Mouse (Mus musculus) lung, postnatal 0 days (tissue): ENCODE data around the gene Ddx39b. TPM values are rescaled to one million over a fixed set of nuclear protein-coding genes. Genes with fewer than 3 reads are reported as not detected.

ENCODE experiments used
- ATAC-seq: fragments of 200-750 bp; cut with Nextera tagmentation; 2 replicates; pipeline ENCODE4 v1.8.0; 2017; ENCODE audit warnings: moderate library complexity
- DNase-seq: peaks from one replicate; pipeline ENCODE4 v3.0.0-alpha.2; 2016; ENCODE audit warnings: low spot score
- H3K27ac ChIP-seq: fragments of 300-500 bp; sonication (generic); 2 replicates; pipeline ENCODE4 v1.5.1; 2014; ENCODE audit warnings: antibody characterized with exemption, mild to moderate bottlenecking, low read length, mixed read lengths
- H3K27me3 ChIP-seq: fragments of 300-500 bp; sonication (generic); replicated peaks from 2 replicates; pipeline ENCODE4 v1.6.1; 2014; ENCODE audit warnings: low read length, mixed read lengths; ENCODE audit not compliant: insufficient read depth
- H3K36me3 ChIP-seq: fragments of 300-500 bp; sonication (generic); 2 replicates; pipeline ENCODE4 v1.6.1; 2014; ENCODE audit warnings: low read length, mixed read lengths; ENCODE audit not compliant: insufficient read depth
- H3K4me1 ChIP-seq: fragments of 300-500 bp; sonication (generic); 2 replicates; pipeline ENCODE4 v1.6.1; 2014; ENCODE audit warnings: antibody characterized with exemption, low read depth, low read length, mixed read lengths; ENCODE audit not compliant: insufficient read depth
- H3K4me2 ChIP-seq: fragments of 300-500 bp; sonication (generic); replicated peaks from 2 replicates; pipeline ENCODE4 v1.6.1; 2014; ENCODE audit warnings: low read depth, mild to moderate bottlenecking, low read length, moderate library complexity, mixed read lengths
- H3K4me3 ChIP-seq: fragments of 300-500 bp; sonication (generic); 2 replicates; pipeline ENCODE4 v1.5.1; 2014; ENCODE audit warnings: low read depth, low read length
- H3K9ac ChIP-seq: fragments of 300-500 bp; sonication (generic); replicated peaks from 2 replicates; pipeline ENCODE4 v1.6.1; 2014; ENCODE audit warnings: low read depth, mild to moderate bottlenecking
- H3K9me3 ChIP-seq: fragments of 300-500 bp; sonication (generic); 2 replicates; pipeline ENCODE4 v1.6.1; 2016; ENCODE audit warnings: low read length, mixed read lengths
- CTCF ChIP-seq: IDR thresholded peaks from 2 replicates; pipeline ENCODE4 v1.5.1; 2016; ENCODE audit warnings: antibody characterized with exemption, mild to moderate bottlenecking
- EP300 ChIP-seq: IDR thresholded peaks from 2 replicates; pipeline ENCODE4 v1.6.1; 2016; ENCODE audit warnings: antibody characterized with exemption, mild to moderate bottlenecking, control low read depth
- WGBS: fragments of 180-500 bp; shearing (Covaris S2); extraction: QIAGEN DNeasy Blood & Tissue Kit; methylation state at CpG from one replicate; pipeline ENCODE4 v1.1.7; 2014; 5-methylcytosine and 5-hydroxymethylcytosine counted together
- polyA plus RNA-seq: library from polyadenylated mRNA; unstranded; fragments of >200 nt; fragmentation: Nextera tagmentation; extraction: Ambion mirVana; gene quantifications from 2 replicates; pipeline ENCODE4 v1.2.1, GENCODE M21; 2015

Ddx39b gene
- polyA plus RNA-seq, 1 experiment from 2014 or later, result 170 TPM

GRCm38 (mm10) chr17:35202442-35202841 lies 39.1 kb upstream of the Ddx39b start:
- TF ChIP-seq EP300, result no peak
- no peak overlapping the region for H3K9ac ChIP-seq
- no peaks in the 10 kb centered on the region for H3K9me3 ChIP-seq
- H3K36me3 ChIP-seq, result no peaks in the 10 kb centered on the region
- no peak overlapping the region for H3K27ac ChIP-seq
- H3K4me2 ChIP-seq, result no peak overlapping the region
- no peak for ATAC-seq
- no peak for DNase-seq
- H3K4me1 ChIP-seq, result no peaks in the 10 kb centered on the region
- H3K27me3 ChIP-seq, result 0 out of 2 replicates have a peak, but pooled peaks cover 3% of the 10 kb centered on the region
- 70% methylated on average over 4 of the region's 4 CpGs for WGBS
- no peak overlapping the region for H3K4me3 ChIP-seq

- ATAC-seq (no peak), DNase-seq (no peak)
- TF ChIP-seq CTCF, result no peak
- TF ChIP-seq EP300, result no peak
- H3K9me3 ChIP-seq, result no peaks in the 10 kb centered on the region
- no peaks in the 10 kb centered on the region for H3K4me1 ChIP-seq
- no peak within 1 kb of the TSS for H3K9ac ChIP-seq
- H3K36me3 ChIP-seq, result no peaks in the 10 kb centered on the region
- WGBS, result 32% methylated on average over 19 of the region's 20 CpGs
- H3K27ac ChIP-seq, result no peak within 1 kb of the TSS
- no peak within 1 kb of the TSS for H3K4me2 ChIP-seq
- H3K4me3 ChIP-seq, result no peak within 1 kb of the TSS
- H3K27me3 ChIP-seq, result 0 out of 2 replicates have a peak, but pooled peaks cover 3% of the 10 kb centered on the region
Observed at GRCm38 (mm10) chr17:35204494-35205379, 36.8 kb upstream of the Ddx39b start, which contains the start of gene Lta. TSS of gene Lta (minus strand) at chr17:35205351.

GRCm38 (mm10) chr17:35205380-35205769 lies 36.2 kb upstream of the Ddx39b start:
- Histone ChIP-seq H3K9me3 (no peaks in the 10 kb centered on the region), H3K27me3 (0 out of 2 replicates have a peak, but pooled peaks cover 3% of the 10 kb centered on the region), H3K4me2 (no peak overlapping the region), H3K27ac (no peak overlapping the region), H3K9ac (no peak overlapping the region), H3K36me3 (no peaks in the 10 kb centered on the region), H3K4me1 (no peaks in the 10 kb centered on the region), H3K4me3 (no peak overlapping the region)
- ATAC-seq (no peak), DNase-seq (no peak)
- 53% methylated on average over 10 of the region's 10 CpGs for WGBS
- TF ChIP-seq CTCF, result no peak
- no peak for TF ChIP-seq EP300

GRCm38 (mm10) chr17:35209785-35210535 lies 31.6 kb upstream of the Ddx39b start:
- no peaks in the 10 kb centered on the region for H3K4me1 ChIP-seq
- H3K9me3 ChIP-seq, result no peaks in the 10 kb centered on the region
- DNase-seq, result no peak
- H3K27ac ChIP-seq, result no peak overlapping the region
- H3K27me3 ChIP-seq, result no peaks in the 10 kb centered on the region
- H3K4me3 ChIP-seq, result no peak overlapping the region
- WGBS, result 72% methylated on average over 12 of the region's 12 CpGs
- no peak for ATAC-seq
- no peak for TF ChIP-seq CTCF
- no peak for TF ChIP-seq EP300
- H3K4me2 ChIP-seq, result no peak overlapping the region
- H3K36me3 ChIP-seq, result no peaks in the 10 kb centered on the region
- no peak overlapping the region for H3K9ac ChIP-seq

GRCm38 (mm10) chr17:35210593-35210992 lies 31.0 kb upstream of the Ddx39b start:
- H3K27me3 ChIP-seq, result no peaks in the 10 kb centered on the region
- no peak overlapping the region for H3K27ac ChIP-seq
- ATAC-seq (no peak), DNase-seq (no peak)
- no peak overlapping the region for H3K4me2 ChIP-seq
- H3K4me1 ChIP-seq, result no peaks in the 10 kb centered on the region
- WGBS, result 30% methylated on average over 3 of the region's 3 CpGs
- no peaks in the 10 kb centered on the region for H3K36me3 ChIP-seq
- no peaks in the 10 kb centered on the region for H3K9me3 ChIP-seq
- no peak overlapping the region for H3K4me3 ChIP-seq
- no peak overlapping the region for H3K9ac ChIP-seq
- TF ChIP-seq EP300 (no peak), CTCF (no peak)

GRCm38 (mm10) chr17:35213071-35213470 lies 28.5 kb upstream of the Ddx39b start:
- no peak for DNase-seq
- Histone ChIP-seq H3K9ac (no peak overlapping the region), H3K27ac (no peak overlapping the region), H3K36me3 (no peaks in the 10 kb centered on the region), H3K4me1 (no peaks in the 10 kb centered on the region), H3K4me2 (no peak overlapping the region), H3K27me3 (no peaks in the 10 kb centered on the region), H3K4me3 (no peak overlapping the region), H3K9me3 (no peaks in the 10 kb centered on the region)
- 91% methylated on average over 5 of the region's 5 CpGs for WGBS
- TF ChIP-seq CTCF, result no peak
- ATAC-seq, result no peak
